ENCODE assay signal across 8 mouse cellular contexts in genomic region chr3:89280606-89281511, GRCm38 (mm10). TPM values are rescaled to one million over a fixed set of nuclear protein-coding genes. Genes with fewer than 3 reads are reported as not detected.
DNase-seq lines count a peak whose midpoint lies in the region; ATAC-seq and TF ChIP-seq lines count a peak whose summit lies in the region.

Efna1 (minus strand) TSS chr3:89281142.

- WGBS in kidney, adult 2 months: under 1% methylated on average over 52 of the region's 52 CpGs
- under 1% methylated on average over 52 of the region's 52 CpGs for WGBS in liver, embryonic 16.5 days (ENCODE audit: insufficient replicate concordance)
- under 1% methylated on average over 50 of the region's 52 CpGs for WGBS in neural tube, embryonic 14.5 days

- DNase-seq in thymus, postnatal 4 days: peak; percentile 45
- no peak for DNase-seq in thymus, adult 18-20 months
- DNase-seq in heart, adult 8-10 months (ENCODE audit: low spot score): peak; percentile 65
- DNase-seq in kidney, adult 2 months: peak; percentile 93

- peak within 1 kb of the TSS; percentile 85 for H3K27ac ChIP-seq in kidney, adult 2 months (ENCODE audit: insufficient read depth, low read depth, low read length)
- peak within 1 kb of the TSS; percentile 73 for H3K27ac ChIP-seq in liver, embryonic 16.5 days (ENCODE audit: low read length)
- peak within 1 kb of the TSS; percentile 46; the same call in 1 of the 2 replicates for H3K27ac ChIP-seq in neural tube, embryonic 14.5 days (ENCODE audit: low read depth, low read length)

- H3K4me1 ChIP-seq in kidney, adult 2 months (ENCODE audit: control insufficient read depth, insufficient read depth, low read length): peaks cover 12% of the 10 kb centered on the region; the same call in 1 of the 2 replicates
- peaks cover 2% of the 10 kb centered on the region for H3K4me1 ChIP-seq in liver, embryonic 16.5 days (ENCODE audit: control insufficient read depth, low read depth, low read length)
- H3K4me1 ChIP-seq in neural tube, embryonic 14.5 days (ENCODE audit: control insufficient read depth, insufficient read depth, low read length): peaks cover 25% of the 10 kb centered on the region

- 0 out of 2 replicates have a peak, but pooled peaks have one; percentile 29 for TF ChIP-seq CTCF in kidney, adult 2 months (conservative IDR thresholded peaks at IDR 0.05; ENCODE audit: insufficient read depth, insufficient read length, low read depth, low read length)

- peak within 1 kb of the TSS; percentile 41; the same call in 1 of the 2 replicates for H3K9ac ChIP-seq in liver, embryonic 16.5 days (ENCODE audit: low read depth, low read length)
- H3K9ac ChIP-seq in neural tube, embryonic 14.5 days (replicated peaks; ENCODE audit: low read depth, low read length): peak within 1 kb of the TSS; percentile 50

- peak within 1 kb of the TSS; percentile 82 for H3K4me3 ChIP-seq in kidney, adult 2 months (ENCODE audit: insufficient read depth, low read depth, low read length)
- H3K4me3 ChIP-seq in liver, embryonic 16.5 days (ENCODE audit: low read depth, low read length): peak within 1 kb of the TSS; percentile 50
- H3K4me3 ChIP-seq in neural tube, embryonic 14.5 days (ENCODE audit: low read depth, low read length): peak within 1 kb of the TSS; percentile 43

- ATAC-seq in common myeloid progenitor, adult 5-6 weeks (replicated peaks; ENCODE audit: low read depth, poor library complexity, severe bottlenecking): peak; percentile 31; the same call in 1 of the 2 replicates
- ATAC-seq in liver, embryonic 16.5 days (ENCODE audit: low read depth): peak; percentile 75
- ATAC-seq in neural tube, embryonic 14.5 days (ENCODE audit: low read depth): peak; percentile 32
- no peak for ATAC-seq in erythroid progenitor cell, adult 5-6 weeks (replicated peaks; ENCODE audit: low FRiP score, poor library complexity, severe bottlenecking)

- H3K27me3 ChIP-seq in kidney, adult 2 months (replicated peaks; ENCODE audit: control insufficient read depth, insufficient read depth, low read length): no peaks in the 10 kb centered on the region
- H3K27me3 ChIP-seq in liver, embryonic 16.5 days (ENCODE audit: control insufficient read depth, insufficient read depth, low read depth, low read length): peaks cover 45% of the 10 kb centered on the region
- H3K27me3 ChIP-seq in neural tube, embryonic 14.5 days (ENCODE audit: control insufficient read depth, insufficient read depth, low read length): 0 out of 2 replicates have a peak, but pooled peaks cover 3% of the 10 kb centered on the region

- H3K36me3 ChIP-seq in kidney, adult 2 months (ENCODE audit: control insufficient read depth, insufficient read depth, low read length): no peaks in the 10 kb centered on the region; the same call in 1 of the 2 replicates
- H3K36me3 ChIP-seq in liver, embryonic 16.5 days (ENCODE audit: control insufficient read depth, insufficient read depth): no peaks in the 10 kb centered on the region
- H3K36me3 ChIP-seq in neural tube, embryonic 14.5 days (ENCODE audit: control insufficient read depth, insufficient read depth, low read length): no peaks in the 10 kb centered on the region

- peak within 1 kb of the TSS; percentile 61 for H3K4me2 ChIP-seq in liver, embryonic 16.5 days (ENCODE audit: low read depth, low read length)
- H3K4me2 ChIP-seq in neural tube, embryonic 14.5 days (ENCODE audit: low read depth, low read length): peak within 1 kb of the TSS; percentile 96

- no peak for TF ChIP-seq POLR2A in kidney, adult 2 months (IDR thresholded peaks at IDR 0.05; ENCODE audit: low read depth, low read length)

- H3K9me3 ChIP-seq in liver, embryonic 16.5 days (replicated peaks; ENCODE audit: control insufficient read depth, low read length): no peaks in the 10 kb centered on the region
- H3K9me3 ChIP-seq in neural tube, embryonic 14.5 days (ENCODE audit: control insufficient read depth, low read length): no peaks in the 10 kb centered on the region

RNA-seq across cellular contexts. Expression of gene Efna1, which starts in this region (rescaled TPM):
- not detected in 2 replicates for total RNA-seq in common myeloid progenitor, adult 5-6 weeks (2017)
- 10 to 100 TPM; 28.2 to 36.1 (median 32.6) TPM for total RNA-seq in heart, adult 8-10 months (2022)
- 54.1 and 59.2 TPM in 2 replicates for polyA plus RNA-seq in kidney, adult 2 months (2012; rRNA removed)
- polyA plus RNA-seq in liver, embryonic 16.5 days (2015; fragmentation: Nextera tagmentation; extraction: Ambion mirVana): 8.1 and 12.7 TPM in 2 replicates
- 6.8 and 10.5 TPM in 2 replicates for polyA plus RNA-seq in neural tube, embryonic 14.5 days (2014; fragmentation: Nextera tagmentation; extraction: Ambion mirVana)
- total RNA-seq in erythroid progenitor cell, adult 5-6 weeks (2015; ENCODE audit: low replicate concordance): not detected in 2 replicates
- total RNA-seq in erythroid progenitor cell, adult 5-6 weeks (2017; ENCODE audit: low replicate concordance): not detected in 2 replicates

Comparison
In these comparisons a context has a peak if more than half of its experiments do, and no peak if none do; other contexts are left out.
1. RNA of gene Efna1 (total RNA-seq): 28.2 to 36.1 TPM in heart, adult 8-10 months; not detected in common myeloid progenitor, adult 5-6 weeks and not detected in erythroid progenitor cell, adult 5-6 weeks; every median in the first group is over 10 times any median in the second.
2. DNase-seq: peak in thymus, postnatal 4 days (single experiment), heart, adult 8-10 months (single experiment) and kidney, adult 2 months (single experiment); none in thymus, adult 18-20 months (0 of 2).
3. Peak in ATAC-seq in common myeloid progenitor, adult 5-6 weeks; RNA of the gene not detected or under 1 TPM.
4. Peak in every context shown above with its lines, with median percentiles within 50 percentile points of each other: H3K27ac ChIP-seq and H3K4me3 ChIP-seq.